Mouse (Mus musculus) right cerebral cortex, postnatal 4 days (tissue): ENCODE data around the gene Mkrn1.
"Not testable (repeated sequence)": the region's sequence is repeated elsewhere in the genome, so short reads cannot be mapped to it uniquely, and the experiment has no call there.

Source experiments
- DNase-seq: peaks from one replicate; pipeline ENCODE4 v3.0.0-alpha.2; 2022

The Mkrn1 gene

GRCm38 (mm10) chr6:39429007-39429788 lies 8.9 kb upstream of the Mkrn1 start:
- DNase-seq, result no peak

DNA sequence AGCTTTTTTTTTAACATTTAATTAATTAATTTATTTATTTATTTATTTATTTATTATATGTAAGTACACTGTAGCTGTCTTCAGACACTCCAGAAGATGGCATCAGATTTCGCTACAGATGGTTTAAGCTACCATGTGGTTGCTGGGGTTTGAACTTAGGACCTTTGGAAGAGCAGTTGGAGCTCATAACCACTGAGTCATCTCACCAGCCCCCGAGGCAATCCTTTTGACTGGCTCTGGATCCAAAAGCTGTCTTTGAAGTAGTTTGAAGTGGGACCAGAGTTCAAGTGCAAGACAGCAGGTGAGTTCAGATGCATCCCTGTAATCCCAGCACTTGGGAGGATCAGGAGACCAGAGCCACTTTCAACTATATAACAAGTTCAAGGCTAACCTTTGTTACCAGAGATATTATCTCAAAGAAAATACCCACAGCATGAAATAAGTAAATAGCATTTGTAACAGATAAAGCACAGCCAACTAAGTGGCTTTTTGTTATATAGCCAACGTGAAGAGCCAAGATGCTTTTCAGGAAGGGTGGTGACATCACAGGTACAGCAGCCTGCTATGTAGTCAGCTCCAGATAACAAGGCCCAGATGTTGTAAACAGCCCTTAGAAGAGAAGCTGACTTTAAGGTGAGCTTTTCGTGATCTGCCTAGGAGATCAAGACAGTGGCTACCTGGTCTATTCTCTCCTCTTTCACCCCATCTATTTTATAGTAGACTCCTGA lies 7.2 kb upstream of the Mkrn1 start:
- no peak for DNase-seq

GRCm38 (mm10) chr6:39426725-39427124 lies 6.5 kb upstream of the Mkrn1 start:
- no peak for DNase-seq

DNA sequence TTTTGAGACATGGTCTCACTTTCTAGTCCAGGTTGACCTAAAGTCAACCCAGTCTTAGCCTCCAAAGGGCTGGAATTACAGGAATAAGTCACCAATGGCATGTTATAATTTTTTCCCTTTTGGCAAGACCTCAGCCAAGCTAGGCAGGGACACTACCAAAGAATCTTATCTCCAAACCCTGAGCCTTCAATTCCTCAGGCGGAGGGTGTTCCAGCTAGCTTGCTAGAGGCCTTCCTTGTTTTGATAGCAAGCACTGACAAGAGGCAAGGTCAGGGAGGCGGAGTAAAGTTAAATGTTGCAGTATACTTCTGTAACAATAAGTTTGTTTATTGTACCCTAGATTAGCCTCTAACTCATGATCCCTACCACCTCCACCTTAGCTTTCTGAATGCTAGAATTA lies 4.9 kb upstream of the Mkrn1 start:
- DNase-seq, result no peak

DNA sequence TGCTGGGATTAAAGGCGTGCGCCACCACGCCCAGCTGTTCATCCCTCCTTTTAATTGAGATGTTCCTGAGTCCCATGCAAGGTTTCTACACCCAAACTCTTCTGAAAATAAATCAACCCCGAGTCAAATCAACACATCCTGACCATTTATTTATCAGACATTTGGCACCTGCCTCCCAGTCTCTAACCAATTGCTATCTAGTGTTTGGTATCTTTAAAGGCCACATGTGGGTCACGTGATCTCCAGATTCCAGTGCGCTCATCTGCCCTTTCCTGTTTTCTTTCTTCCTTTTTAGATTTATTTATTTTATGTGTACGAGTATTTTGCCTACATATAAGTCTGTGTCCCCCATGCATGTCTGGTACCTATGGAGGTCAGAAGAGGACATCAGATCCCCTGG lies 3.4 kb upstream of the Mkrn1 start:
- no peak for DNase-seq

GRCm38 (mm10) chr6:39423130-39423551 lies 2.9 kb upstream of the Mkrn1 start:
- no peak for DNase-seq

- DNase-seq, result no peak
Observed at GRCm38 (mm10) chr6:39420867-39421266, 605 bp upstream of the Mkrn1 start.

DNA sequence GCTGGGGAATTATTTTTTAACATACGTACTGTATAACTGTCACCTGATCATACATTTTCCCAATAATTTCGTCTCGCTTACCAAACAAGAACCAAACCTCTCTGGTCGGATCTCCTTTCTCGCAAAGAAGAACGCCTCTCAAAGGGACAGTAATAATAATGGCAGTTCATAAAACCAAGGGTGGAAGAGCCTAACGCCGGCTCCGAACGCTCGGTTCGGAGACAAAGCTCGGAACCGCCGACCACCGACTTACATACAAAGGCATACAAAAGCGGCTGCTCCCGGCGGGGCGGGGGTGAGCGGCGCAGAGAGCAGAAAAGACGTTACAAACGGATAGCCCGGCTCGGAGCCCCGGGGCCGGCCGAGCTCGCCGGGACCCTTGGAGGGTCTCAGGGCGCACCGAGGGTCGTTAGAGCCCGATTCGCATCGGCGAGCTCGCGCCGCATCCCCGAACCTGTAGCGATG lies 844 bp downstream of the Mkrn1 start:
- DNase-seq, result no peak

DNA sequence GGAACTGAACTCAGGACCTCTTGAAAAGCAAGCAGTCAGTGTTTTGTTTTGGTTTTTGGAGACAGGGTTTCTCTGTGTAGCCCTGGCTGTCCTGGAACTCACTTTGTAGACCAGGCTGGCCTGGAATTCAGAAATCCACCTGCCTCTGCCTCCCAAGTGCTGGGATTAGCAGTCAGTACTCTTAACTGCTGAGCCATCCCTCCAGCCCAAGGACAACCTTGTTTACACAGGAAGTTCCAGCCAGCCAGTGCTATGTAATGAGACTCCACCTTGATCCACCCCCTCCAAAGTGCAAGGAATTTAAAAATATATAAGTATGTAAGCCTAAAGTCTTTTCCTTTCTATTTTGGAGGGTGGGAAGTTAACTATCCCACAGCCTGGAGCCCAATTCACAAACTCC lies 3.6 kb downstream of the Mkrn1 start:
- not testable (repeated sequence) for DNase-seq

DNA sequence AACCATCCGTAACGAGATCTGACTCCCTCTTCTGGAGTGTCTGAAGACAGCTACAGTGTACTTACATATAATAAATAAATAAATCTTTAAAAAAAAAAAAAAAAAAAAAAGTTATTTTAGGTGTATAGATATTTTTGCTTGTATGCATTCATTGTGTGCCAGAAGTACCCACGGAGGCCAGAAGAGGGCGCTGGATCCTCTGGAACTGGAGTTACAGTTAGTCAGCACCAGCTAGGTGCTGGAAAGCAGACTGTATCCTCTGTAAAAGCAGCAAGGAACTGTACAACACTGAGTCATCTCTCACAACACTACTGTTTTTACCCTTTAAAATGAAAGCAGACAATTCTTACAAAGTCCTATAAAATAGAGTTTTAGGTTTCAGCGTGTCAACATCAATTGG lies 4.5 kb downstream of the Mkrn1 start:
- DNase-seq, result peak; percentile 81

GRCm38 (mm10) chr6:39414106-39414505 lies 6.2 kb downstream of the Mkrn1 start:
- no peak for DNase-seq

GRCm38 (mm10) chr6:39406480-39406879 lies 13.8 kb downstream of the Mkrn1 start:
- DNase-seq, result no peak

DNA sequence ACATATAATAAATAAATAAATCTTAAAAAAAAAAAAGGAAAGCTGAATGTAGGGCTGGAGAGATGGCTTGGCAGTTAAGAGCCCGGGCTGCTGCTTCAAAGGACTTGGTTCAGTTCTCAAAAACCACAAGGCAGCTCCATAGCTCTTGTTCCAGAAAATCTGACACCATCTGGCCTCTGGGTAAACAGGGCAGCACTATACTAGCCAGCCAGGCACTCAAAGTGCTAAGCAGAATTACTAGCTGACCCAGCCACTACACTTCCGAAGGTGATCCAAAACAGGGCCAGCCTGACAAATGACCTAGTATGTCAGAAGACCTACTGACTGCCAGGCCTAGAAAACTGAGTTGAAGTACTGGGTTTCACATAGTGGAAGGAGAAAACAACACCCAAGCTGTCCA lies 17.1 kb downstream of the Mkrn1 start:
- DNase-seq, result no peak

- DNase-seq, result no peak
Observed at GRCm38 (mm10) chr6:39400343-39400742, 19.9 kb downstream of the Mkrn1 start.

- no peak for DNase-seq
Observed at GRCm38 (mm10) chr6:39398342-39398741, 21.9 kb downstream of the Mkrn1 start.

DNA sequence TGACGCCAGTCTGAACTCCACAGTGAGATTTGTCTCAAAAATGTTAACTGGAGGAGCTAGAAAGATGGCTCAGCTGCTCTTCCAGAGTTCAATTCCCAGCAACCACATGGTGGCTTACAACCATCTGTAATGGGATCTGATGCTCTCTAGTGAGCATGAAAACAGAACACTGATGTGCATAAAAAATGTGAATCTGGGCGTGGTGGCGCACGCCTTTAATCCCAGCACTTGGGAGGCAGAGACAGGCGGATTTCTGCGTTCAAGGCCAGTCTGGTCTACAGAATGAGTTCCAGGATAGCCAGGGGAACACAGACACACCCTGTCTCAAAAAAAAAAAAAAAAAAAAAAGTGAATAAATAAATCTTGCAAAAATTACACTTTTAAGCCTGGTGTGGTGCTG lies 23.2 kb downstream of the Mkrn1 start:
- DNase-seq, result no peak

DNA sequence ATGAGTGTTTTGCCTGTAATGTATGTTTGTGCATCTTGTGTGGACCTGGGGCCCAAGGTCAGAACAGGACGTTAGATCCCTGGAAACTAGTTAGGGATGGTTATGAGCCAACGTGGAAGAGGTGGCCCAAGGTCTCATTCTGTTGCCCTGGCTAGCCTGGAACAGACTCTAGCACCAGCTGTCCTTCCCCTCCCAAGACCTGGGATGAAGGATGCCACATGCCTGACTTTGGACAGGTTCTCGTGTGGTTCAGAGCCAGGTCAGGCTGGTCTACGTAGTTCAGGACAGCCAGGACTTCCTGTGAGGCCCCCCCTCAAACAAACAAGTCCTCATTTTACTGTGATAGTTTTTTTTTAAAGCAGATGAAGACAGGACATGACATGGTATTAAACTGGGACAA lies 24.3 kb downstream of the Mkrn1 start:
- DNase-seq, result no peak

DNA sequence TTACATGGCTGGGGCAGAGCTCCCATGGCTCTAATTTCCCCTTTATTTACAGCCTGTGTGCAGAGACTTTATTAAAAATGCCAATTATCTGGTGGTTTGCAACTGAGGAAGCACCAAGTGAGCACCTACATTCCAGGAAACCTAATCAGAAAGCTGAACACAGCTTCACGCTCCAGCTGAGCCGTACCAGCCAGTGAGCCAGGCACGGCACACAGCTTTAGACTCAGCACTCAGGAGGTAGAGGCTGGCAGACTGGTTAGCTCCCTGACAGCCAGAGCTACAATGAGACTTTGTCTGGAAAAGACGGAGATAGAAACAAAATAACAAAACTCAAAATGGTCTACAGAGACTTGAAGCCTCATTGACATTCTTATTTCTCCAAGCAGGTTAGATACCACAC lies 24.8 kb downstream of the Mkrn1 start:
- DNase-seq, result no peak

DNA sequence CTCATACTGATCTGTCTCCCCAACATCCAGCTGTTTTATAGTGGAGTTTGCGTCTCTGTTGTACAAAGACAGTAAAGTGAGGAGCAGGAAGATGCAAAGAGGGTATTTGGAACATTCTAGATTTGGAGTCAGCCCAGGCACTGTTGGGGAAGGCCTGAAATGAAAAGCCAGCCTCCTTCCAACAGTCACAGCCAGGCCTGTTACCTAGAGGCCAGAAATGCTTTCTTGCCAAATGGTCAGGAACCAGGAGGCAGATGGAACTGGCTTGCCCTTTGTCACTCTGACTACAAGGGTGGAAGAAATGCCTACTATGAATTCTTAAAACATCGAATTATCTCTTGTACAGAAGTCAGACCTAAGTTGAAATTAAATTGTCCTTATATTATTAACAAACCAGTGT lies 30.3 kb downstream of the Mkrn1 start:
- no peak for DNase-seq

GRCm38 (mm10) chr6:39381125-39381880 lies 39.0 kb downstream of the Mkrn1 start, which contains the start of gene Rab19:
Gene Rab19 (plus strand): TSS chr6:39381175.
- DNase-seq, result no peak

DNA sequence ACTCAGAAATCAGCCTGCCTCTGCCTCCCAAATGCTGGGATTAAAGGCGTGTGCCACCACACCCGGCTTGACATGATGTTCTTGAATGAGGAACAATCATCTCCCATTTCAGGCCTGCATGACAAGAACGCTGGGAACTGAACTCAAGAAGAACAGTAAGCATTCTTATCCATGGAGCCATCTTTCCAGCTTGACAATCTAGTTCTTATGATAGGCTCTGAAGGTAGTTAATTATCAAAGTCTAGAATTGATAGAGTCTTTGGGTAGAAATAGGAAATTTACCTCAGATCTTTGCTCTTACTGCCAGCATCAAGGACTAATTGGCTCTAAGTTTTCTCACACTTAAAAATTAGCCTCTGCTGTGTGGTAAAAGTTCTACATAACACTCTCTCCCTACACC lies 40.0 kb downstream of the Mkrn1 start:
- no peak for DNase-seq

GRCm38 (mm10) chr6:39379749-39380148 lies 40.5 kb downstream of the Mkrn1 start:
- no peak for DNase-seq

GRCm38 (mm10) chr6:39379224-39379623 lies 41.0 kb downstream of the Mkrn1 start:
- DNase-seq, result no peak
